Mouse (Mus musculus) forebrain, postnatal 0 days (tissue): ENCODE results near the gene Ube2o. TPM values are rescaled to one million over a fixed set of nuclear protein-coding genes. Genes with fewer than 3 reads are reported as not detected.
"Not testable (repeated sequence)": the region's sequence is repeated elsewhere in the genome, so short reads cannot be mapped to it uniquely, and the experiment has no call there.

Source experiments
- ATAC-seq: fragments of 200-750 bp; cut with Nextera tagmentation; 2 replicates; pipeline ENCODE4 v1.8.0; 2017; ENCODE audit warnings: mild to moderate bottlenecking, moderate library complexity
- DNase-seq: peaks from one replicate; pipeline ENCODE4 v3.0.0-alpha.2; 2015
- H3K27ac ChIP-seq: fragments of 300-500 bp; sonication (generic); 2 replicates; pipeline ENCODE4 v1.5.1; 2014; ENCODE audit warnings: low read depth, mild to moderate bottlenecking, antibody characterized with exemption, low read length, moderate library complexity, mixed read lengths
- H3K27me3 ChIP-seq: fragments of 300-500 bp; sonication (generic); 2 replicates; pipeline ENCODE4 v1.6.1; 2014; ENCODE audit warnings: mild to moderate bottlenecking, low read length, mixed read lengths; ENCODE audit not compliant: insufficient read depth
- H3K36me3 ChIP-seq: fragments of 300-500 bp; sonication (generic); 2 replicates; pipeline ENCODE4 v1.6.1; 2014; ENCODE audit warnings: mild to moderate bottlenecking, moderate library complexity; ENCODE audit not compliant: insufficient read depth
- H3K4me1 ChIP-seq: fragments of 300-500 bp; sonication (generic); 2 replicates; pipeline ENCODE4 v1.6.1; 2014; ENCODE audit warnings: antibody characterized with exemption; ENCODE audit not compliant: insufficient read depth
- H3K4me2 ChIP-seq: fragments of 300-500 bp; sonication (generic); 2 replicates; pipeline ENCODE4 v1.6.1; 2014; ENCODE audit warnings: low read depth, mild to moderate bottlenecking, moderate library complexity
- H3K4me3 ChIP-seq: fragments of 300-500 bp; sonication (generic); 2 replicates; pipeline ENCODE4 v1.5.1; 2014; ENCODE audit warnings: low read depth, low read length, mixed read lengths
- H3K9ac ChIP-seq: fragments of 300-500 bp; sonication (generic); 2 replicates; pipeline ENCODE4 v1.6.1; 2014; ENCODE audit warnings: mild to moderate bottlenecking
- H3K9me3 ChIP-seq: fragments of 300-500 bp; sonication (generic); 2 replicates; pipeline ENCODE4 v1.6.1; 2016; ENCODE audit warnings: low read length
- CTCF ChIP-seq: sonication (generic); IDR thresholded peaks from 2 replicates; pipeline ENCODE4 v1.5.1; 2016; ENCODE audit warnings: antibody characterized with exemption, control low read depth, low read depth
- WGBS: fragments of 180-500 bp; shearing (Covaris S2); extraction: QIAGEN DNeasy Blood & Tissue Kit; methylation state at CpG from one replicate; pipeline ENCODE4 v1.1.7; 2014; 5-methylcytosine and 5-hydroxymethylcytosine counted together
- polyA plus RNA-seq: library from polyadenylated mRNA; unstranded; fragments of >200 nt; fragmentation: Nextera tagmentation; extraction: Ambion mirVana; gene quantifications from 2 replicates; pipeline ENCODE4 v1.2.1, GENCODE M21; 2015
- total RNA-seq: library from RNA; depleted of rRNA; stranded (reverse); fragments of >200 nt; gene quantifications from 2 replicates; pipeline ENCODE4 v1.2.3, GENCODE M21; 2014

Gene Ube2o
- total and polyA plus RNA-seq, 2 experiments from 2014 or later, result 32.1 to 94.1 TPM

GRCm38 (mm10) chr11:116612554-116612953 lies 31.3 kb upstream of the Ube2o start:
- no peak for DNase-seq
- Histone ChIP-seq H3K36me3 (no peaks in the 10 kb centered on the region), H3K4me3 (no peak overlapping the region), H3K9ac (no peak overlapping the region), H3K27ac (no peak overlapping the region), H3K4me2 (no peak overlapping the region), H3K27me3 (no peaks in the 10 kb centered on the region), H3K9me3 (no peaks in the 10 kb centered on the region), H3K4me1 (no peaks in the 10 kb centered on the region)
- no peak for ATAC-seq
- 100% methylated on average over 1 of the region's 1 CpGs for WGBS
- no peak for TF ChIP-seq CTCF

- WGBS, result 87% methylated on average over 9 of the region's 9 CpGs
Measured at GRCm38 (mm10) chr11:116611883-116612282, 30.6 kb upstream of the Ube2o start.

DNA sequence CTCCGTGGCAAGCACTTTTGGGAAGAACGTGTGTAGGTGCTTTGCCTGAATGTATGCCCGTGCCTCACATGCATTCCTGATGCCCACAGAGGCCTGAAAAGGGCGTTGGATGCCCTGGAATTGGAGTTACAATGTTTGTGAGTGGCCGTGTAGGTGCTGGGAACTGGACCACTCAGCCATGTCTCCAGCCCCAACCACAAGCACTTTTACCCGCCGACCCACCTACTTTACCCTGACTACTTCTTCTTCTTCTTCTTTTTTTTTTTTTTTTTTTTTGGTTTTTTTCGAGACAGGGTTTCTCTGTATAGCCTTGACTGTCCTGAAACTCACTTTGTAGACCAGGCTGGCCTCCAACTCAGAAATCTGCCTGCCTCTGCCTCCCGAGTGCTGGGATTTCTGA lies 29.9 kb upstream of the Ube2o start:
- not testable (repeated sequence) for H3K27ac ChIP-seq, H3K4me2 ChIP-seq, H3K27me3 ChIP-seq, ATAC-seq, H3K9ac ChIP-seq, DNase-seq, H3K36me3 ChIP-seq, H3K4me1 ChIP-seq, H3K9me3 ChIP-seq, H3K4me3 ChIP-seq
- WGBS, result 90% methylated on average over 8 of the region's 9 CpGs

More at GRCm38 (mm10) chr11:116611883-116612282, 30.6 kb upstream of the Ube2o start:
- H3K27ac ChIP-seq, result no peak overlapping the region
- H3K4me1 ChIP-seq, result no peaks in the 10 kb centered on the region
- H3K9ac ChIP-seq, result no peak overlapping the region
- H3K4me2 ChIP-seq, result no peak overlapping the region
- H3K9me3 ChIP-seq, result no peaks in the 10 kb centered on the region
- no peaks in the 10 kb centered on the region for H3K36me3 ChIP-seq
- H3K4me3 ChIP-seq, result no peak overlapping the region
- TF ChIP-seq CTCF, result no peak
- no peaks in the 10 kb centered on the region for H3K27me3 ChIP-seq
- ATAC-seq (no peak), DNase-seq (no peak)

DNA sequence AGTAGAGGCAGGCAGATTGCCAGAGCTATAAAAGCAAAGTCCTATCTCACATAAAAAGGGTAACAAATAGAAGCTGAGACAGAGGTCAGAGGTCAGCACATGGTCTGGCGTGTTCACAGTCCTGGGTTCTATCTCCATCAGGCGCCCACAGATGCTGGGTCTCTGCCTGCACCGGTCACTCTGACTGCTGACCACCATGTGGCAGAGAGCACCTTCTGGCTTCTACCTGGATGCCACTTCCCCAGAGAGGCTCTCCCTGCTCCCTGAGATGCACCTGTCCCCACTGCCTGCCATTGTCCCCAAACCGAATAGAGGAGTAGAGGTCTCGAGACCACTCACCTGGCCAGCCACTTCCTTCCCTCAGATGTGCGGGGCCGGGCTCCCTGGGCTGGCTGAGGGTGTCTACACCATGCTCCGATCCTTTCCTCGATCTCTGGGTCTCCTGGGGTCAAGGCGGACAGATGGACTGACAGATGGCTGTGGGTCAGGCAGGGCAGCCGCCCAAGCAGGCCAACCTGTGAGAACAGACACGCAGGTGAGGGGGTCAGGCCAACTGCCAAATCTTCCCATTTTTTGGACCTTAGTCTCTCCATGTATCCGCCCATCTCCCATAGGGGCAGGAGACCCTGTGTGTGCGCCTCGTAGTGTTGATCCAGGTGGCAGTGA lies 28.9 kb upstream of the Ube2o start:
- Histone ChIP-seq H3K27me3 (no peaks in the 10 kb centered on the region), H3K36me3 (no peaks in the 10 kb centered on the region), H3K4me3 (no peak overlapping the region), H3K4me1 (no peaks in the 10 kb centered on the region), H3K27ac (no peak overlapping the region), H3K9me3 (no peaks in the 10 kb centered on the region), H3K4me2 (no peak overlapping the region), H3K9ac (no peak overlapping the region)
- no peak for TF ChIP-seq CTCF
- no peak for ATAC-seq
- WGBS, result 90% methylated on average over 15 of the region's 15 CpGs
- DNase-seq, result no peak

GRCm38 (mm10) chr11:116607717-116608116 lies 26.5 kb upstream of the Ube2o start:
- H3K27me3 ChIP-seq, result no peaks in the 10 kb centered on the region
- no peak overlapping the region for H3K4me2 ChIP-seq
- ATAC-seq (no peak), DNase-seq (no peak)
- H3K4me1 ChIP-seq, result no peaks in the 10 kb centered on the region
- H3K9me3 ChIP-seq, result no peaks in the 10 kb centered on the region
- no peak overlapping the region for H3K27ac ChIP-seq
- WGBS, result 91% methylated on average over 3 of the region's 3 CpGs
- no peak for TF ChIP-seq CTCF
- H3K9ac ChIP-seq, result no peak overlapping the region
- no peaks in the 10 kb centered on the region for H3K36me3 ChIP-seq
- no peak overlapping the region for H3K4me3 ChIP-seq

- H3K9ac ChIP-seq, result no peak overlapping the region
- H3K4me3 ChIP-seq, result no peak overlapping the region
- H3K27me3 ChIP-seq, result no peaks in the 10 kb centered on the region
- H3K27ac ChIP-seq, result no peak overlapping the region
- no peaks in the 10 kb centered on the region for H3K9me3 ChIP-seq
- ATAC-seq (no peak), DNase-seq (no peak)
- H3K4me2 ChIP-seq, result no peak overlapping the region
- WGBS, result 88% methylated on average over 12 of the region's 12 CpGs
- no peaks in the 10 kb centered on the region for H3K36me3 ChIP-seq
- no peak for TF ChIP-seq CTCF
- H3K4me1 ChIP-seq, result no peaks in the 10 kb centered on the region
Measured at GRCm38 (mm10) chr11:116604097-116604496, 22.9 kb upstream of the Ube2o start.

DNA sequence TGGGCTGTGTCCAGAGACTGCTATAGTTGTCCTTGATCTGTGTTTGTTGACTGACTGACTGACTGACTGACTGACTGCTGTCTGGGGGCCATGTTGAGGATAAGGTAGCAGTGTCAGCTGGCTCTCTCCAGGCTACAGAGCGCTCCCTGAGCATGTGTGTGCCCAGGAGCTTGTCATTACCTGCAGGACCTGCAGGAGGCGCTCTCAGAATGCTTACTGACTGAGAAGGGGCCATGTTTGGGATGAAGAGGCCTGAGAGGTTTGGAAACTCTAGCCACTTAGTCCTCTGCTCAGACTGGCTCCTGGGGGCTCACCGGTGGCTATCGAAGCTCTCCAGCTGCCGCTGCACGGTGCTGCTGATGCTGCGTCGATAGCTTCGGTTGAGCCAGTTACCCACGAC lies 22.1 kb upstream of the Ube2o start:
- no peak overlapping the region for H3K27ac ChIP-seq
- no peaks in the 10 kb centered on the region for H3K36me3 ChIP-seq
- no peaks in the 10 kb centered on the region for H3K27me3 ChIP-seq
- no peaks in the 10 kb centered on the region for H3K4me1 ChIP-seq
- H3K9ac ChIP-seq, result no peak overlapping the region
- no peaks in the 10 kb centered on the region for H3K9me3 ChIP-seq
- WGBS, result 89% methylated on average over 10 of the region's 10 CpGs
- H3K4me3 ChIP-seq, result no peak overlapping the region
- no peak overlapping the region for H3K4me2 ChIP-seq
- ATAC-seq, result no peak
- no peak for DNase-seq
- TF ChIP-seq CTCF, result peak; percentile 44; the same call in 1 of the 2 replicates
